In the genomic region with DNA sequence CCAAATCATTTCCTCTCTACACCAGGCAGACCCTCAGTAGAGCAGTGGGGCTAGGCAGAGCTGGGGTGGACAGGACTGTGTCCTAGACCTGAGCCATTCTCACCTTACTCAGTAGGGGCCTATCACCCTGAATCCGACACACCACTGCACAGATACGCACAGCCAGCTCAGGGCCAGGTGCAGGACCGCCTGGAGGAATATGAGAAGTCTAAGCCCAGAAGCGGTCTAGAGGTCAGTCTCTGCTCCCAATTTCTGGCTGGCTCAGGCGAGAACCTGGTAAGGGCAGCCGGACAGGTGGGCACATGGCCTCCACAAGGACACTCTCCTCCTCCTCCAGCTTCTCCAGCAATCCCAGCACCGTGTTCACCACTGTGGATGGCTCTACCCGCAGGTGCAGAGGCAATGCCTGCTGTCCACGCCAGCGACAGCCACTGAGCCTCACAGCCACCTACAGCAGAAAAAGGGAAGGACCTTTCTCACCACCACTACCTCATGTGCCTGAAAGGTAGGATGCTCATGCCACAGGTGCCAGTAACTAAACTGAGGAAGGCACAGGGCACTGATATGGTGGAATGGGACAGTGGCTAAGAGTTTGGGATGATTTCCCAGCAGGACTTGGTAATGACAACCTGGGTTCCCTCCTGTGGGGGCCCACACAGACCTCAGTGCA, we compare ENCODE assay signal across 12 mouse cellular contexts. TPM values are rescaled to one million over a fixed set of nuclear protein-coding genes. Genes with fewer than 3 reads are reported as not detected.
DNase-seq lines count a peak whose midpoint lies in the region; ATAC-seq and TF ChIP-seq lines count a peak whose summit lies in the region.
"Had no signal": no experiment of that assay in that cellular context is flagged by ENCODE, and none has a peak within 500 bp of the region (broad histone marks: within the 10 kb centered on the region; RNA-seq: fewer than 3 reads in every experiment).

No protein-coding gene starts in this region.

- DNase-seq in forebrain, postnatal 0 days, result no peak
- DNase-seq in hindbrain, postnatal 0 days (ENCODE audit: low spot score), result no peak
- DNase-seq: adrenal gland, postnatal 14 days; kidney, adult 8-10 months had no signal

- TF ChIP-seq POLR2A in myocyte (IDR thresholded peaks at IDR 0.05; ENCODE audit: insufficient read length, low read depth), result peak; percentile 6

- no peaks in the 10 kb centered on the region for H3K27me3 ChIP-seq in forebrain, postnatal 0 days (ENCODE audit: insufficient read depth, low read length)
- H3K27me3 ChIP-seq in forebrain, embryonic 15.5 days, result no peaks in the 10 kb centered on the region
- 0 out of 2 replicates have a peak, but pooled peaks cover 2% of the 10 kb centered on the region for H3K27me3 ChIP-seq in hindbrain, embryonic 13.5 days
- H3K27me3 ChIP-seq in hindbrain, postnatal 0 days (ENCODE audit: insufficient read depth, low read length), result no peaks in the 10 kb centered on the region
- no peaks in the 10 kb centered on the region for H3K27me3 ChIP-seq in neural tube, embryonic 13.5 days
- H3K27me3 ChIP-seq in neural tube, embryonic 15.5 days (replicated peaks), result no peaks in the 10 kb centered on the region
- no peaks in the 10 kb centered on the region for H3K27me3 ChIP-seq in myocyte (ENCODE audit: control insufficient read depth, insufficient read depth, insufficient read length)
- H3K27me3 ChIP-seq: stomach, embryonic 15.5 days had no signal

- 92% methylated on average over 10 of the region's 10 CpGs for WGBS in forebrain, postnatal 0 days
- 89% methylated on average over 10 of the region's 10 CpGs for WGBS in forebrain, embryonic 15.5 days
- 92% methylated on average over 10 of the region's 10 CpGs for WGBS in hindbrain, embryonic 13.5 days
- 93% methylated on average over 10 of the region's 10 CpGs for WGBS in hindbrain, postnatal 0 days
- 96% methylated on average over 10 of the region's 10 CpGs for WGBS in neural tube, embryonic 13.5 days
- 91% methylated on average over 10 of the region's 10 CpGs for WGBS in neural tube, embryonic 15.5 days

- 0 out of 2 replicates have a peak, but pooled peaks have one; percentile 3 for TF ChIP-seq CTCF in forebrain, postnatal 0 days (IDR thresholded peaks at IDR 0.05; ENCODE audit: low read depth)
- no peak for TF ChIP-seq CTCF in hindbrain, postnatal 0 days (IDR thresholded peaks at IDR 0.05; ENCODE audit: low read depth)

- H3K36me3 ChIP-seq in forebrain, postnatal 0 days (ENCODE audit: insufficient read depth), result no peaks in the 10 kb centered on the region
- no peaks in the 10 kb centered on the region for H3K36me3 ChIP-seq in forebrain, embryonic 15.5 days
- H3K36me3 ChIP-seq in hindbrain, embryonic 13.5 days, result no peaks in the 10 kb centered on the region
- no peaks in the 10 kb centered on the region for H3K36me3 ChIP-seq in hindbrain, postnatal 0 days (ENCODE audit: insufficient read depth, low read length)
- no peaks in the 10 kb centered on the region for H3K36me3 ChIP-seq in neural tube, embryonic 13.5 days
- no peaks in the 10 kb centered on the region for H3K36me3 ChIP-seq in neural tube, embryonic 15.5 days
- no peaks in the 10 kb centered on the region for H3K36me3 ChIP-seq in myocyte (ENCODE audit: control insufficient read depth, insufficient read depth)
- H3K36me3 ChIP-seq: stomach, embryonic 15.5 days had no signal

- peaks cover 7% of the 10 kb centered on the region for H3K4me1 ChIP-seq in forebrain, postnatal 0 days (ENCODE audit: insufficient read depth)
- peaks cover 20% of the 10 kb centered on the region for H3K4me1 ChIP-seq in forebrain, embryonic 15.5 days
- peaks cover 27% of the 10 kb centered on the region for H3K4me1 ChIP-seq in hindbrain, embryonic 13.5 days (replicated peaks)
- H3K4me1 ChIP-seq in hindbrain, postnatal 0 days (ENCODE audit: insufficient read depth, low read length), result peaks cover 14% of the 10 kb centered on the region
- peaks cover 26% of the 10 kb centered on the region for H3K4me1 ChIP-seq in neural tube, embryonic 13.5 days (replicated peaks)
- peaks cover 22% of the 10 kb centered on the region for H3K4me1 ChIP-seq in neural tube, embryonic 15.5 days

- H3K9ac ChIP-seq in forebrain, postnatal 0 days, result no peak overlapping the region
- no peak overlapping the region for H3K9ac ChIP-seq in forebrain, embryonic 15.5 days (replicated peaks)
- H3K9ac ChIP-seq in hindbrain, embryonic 13.5 days, result peak overlapping the region; percentile 81; the same call in 1 of the 2 replicates
- no peak overlapping the region for H3K9ac ChIP-seq in hindbrain, postnatal 0 days (replicated peaks; ENCODE audit: low read length)
- H3K9ac ChIP-seq in neural tube, embryonic 13.5 days, result 0 out of 2 replicates have a peak overlapping the region, but pooled peaks have one; percentile 17
- no peak overlapping the region for H3K9ac ChIP-seq in neural tube, embryonic 15.5 days (replicated peaks)

- no peak overlapping the region for H3K4me2 ChIP-seq in forebrain, postnatal 0 days (ENCODE audit: low read depth)
- no peak overlapping the region for H3K4me2 ChIP-seq in forebrain, embryonic 15.5 days (replicated peaks)
- H3K4me2 ChIP-seq in hindbrain, embryonic 13.5 days, result no peak overlapping the region
- H3K4me2 ChIP-seq in hindbrain, postnatal 0 days (ENCODE audit: low read depth, low read length), result no peak overlapping the region
- H3K4me2 ChIP-seq in neural tube, embryonic 13.5 days, result no peak overlapping the region
- no peak overlapping the region for H3K4me2 ChIP-seq in neural tube, embryonic 15.5 days
- peak overlapping the region; percentile 56 for H3K4me2 ChIP-seq in myocyte (ENCODE audit: low read depth)

- H3K9me3 ChIP-seq in forebrain, postnatal 0 days (ENCODE audit: low read length), result no peaks in the 10 kb centered on the region
- no peaks in the 10 kb centered on the region for H3K9me3 ChIP-seq in forebrain, embryonic 15.5 days
- no peaks in the 10 kb centered on the region for H3K9me3 ChIP-seq in hindbrain, embryonic 13.5 days
- H3K9me3 ChIP-seq in hindbrain, postnatal 0 days (ENCODE audit: low read length), result no peaks in the 10 kb centered on the region
- no peaks in the 10 kb centered on the region for H3K9me3 ChIP-seq in neural tube, embryonic 13.5 days
- H3K9me3 ChIP-seq in neural tube, embryonic 15.5 days (replicated peaks), result no peaks in the 10 kb centered on the region
- H3K9me3 ChIP-seq: stomach, embryonic 15.5 days had no signal

- H3K4me3 ChIP-seq in forebrain, postnatal 0 days (ENCODE audit: low read depth, low read length), result no peak overlapping the region
- no peak overlapping the region for H3K4me3 ChIP-seq in forebrain, embryonic 15.5 days
- H3K4me3 ChIP-seq in hindbrain, embryonic 13.5 days, result no peak overlapping the region
- H3K4me3 ChIP-seq in hindbrain, postnatal 0 days (ENCODE audit: low read length), result no peak overlapping the region
- H3K4me3 ChIP-seq in neural tube, embryonic 13.5 days, result no peak overlapping the region
- no peak overlapping the region for H3K4me3 ChIP-seq in neural tube, embryonic 15.5 days (replicated peaks)
- H3K4me3 ChIP-seq in myocyte, result no peak overlapping the region

- no peaks in the 10 kb centered on the region for H3K79me2 ChIP-seq in myocyte (ENCODE audit: control insufficient read depth, insufficient read depth)

- 0 out of 2 replicates have a peak overlapping the region, but pooled peaks have one; percentile 92 for H3K27ac ChIP-seq in forebrain, postnatal 0 days (ENCODE audit: low read depth, low read length)
- H3K27ac ChIP-seq in forebrain, embryonic 15.5 days (replicated peaks), result no peak overlapping the region
- no peak overlapping the region for H3K27ac ChIP-seq in hindbrain, embryonic 13.5 days
- H3K27ac ChIP-seq in hindbrain, postnatal 0 days, result no peak overlapping the region
- no peak overlapping the region for H3K27ac ChIP-seq in neural tube, embryonic 13.5 days (replicated peaks)
- no peak overlapping the region for H3K27ac ChIP-seq in neural tube, embryonic 15.5 days (replicated peaks)

- no peak overlapping the region for H3ac ChIP-seq in myocyte (ENCODE audit: control insufficient read depth, insufficient read length)

- no peak for ATAC-seq in forebrain, postnatal 0 days
- ATAC-seq in forebrain, embryonic 15.5 days (replicated peaks), result no peak
- ATAC-seq in hindbrain, embryonic 13.5 days (ENCODE audit: low FRiP score), result no peak
- no peak for ATAC-seq in hindbrain, postnatal 0 days
- no peak for ATAC-seq in neural tube, embryonic 13.5 days (ENCODE audit: low read depth)
- ATAC-seq in neural tube, embryonic 15.5 days (ENCODE audit: low FRiP score), result no peak
- ATAC-seq in activated CD4-positive, CD25-positive, alpha-beta regulatory T cell, adult 4 months, result no peak

RNA-seq across cellular contexts. Expression of gene Carns1, which starts 4.4 kb away (rescaled TPM):
- total RNA-seq in forebrain, postnatal 0 days (2014; rRNA removed), result 4.1 and 4.4 TPM in 2 replicates
- 3.1 and 4.7 TPM in 2 replicates for polyA plus RNA-seq in forebrain, postnatal 0 days (2015; fragmentation: Nextera tagmentation; extraction: Ambion mirVana)
- polyA plus RNA-seq in forebrain, embryonic 15.5 days (2015; fragmentation: Nextera tagmentation; extraction: Ambion mirVana), result 3.4 and 4.2 TPM in 2 replicates
- 5.1 and 5.6 TPM in 2 replicates for polyA plus RNA-seq in hindbrain, embryonic 13.5 days (2015; fragmentation: Nextera tagmentation; extraction: Ambion mirVana)
- 5.5 and 8.3 TPM in 2 replicates for total RNA-seq in hindbrain, postnatal 0 days (2014; rRNA removed)
- 7.1 and 7.5 TPM in 2 replicates for polyA plus RNA-seq in hindbrain, postnatal 0 days (2015; fragmentation: Nextera tagmentation; extraction: Ambion mirVana)
- polyA plus RNA-seq in neural tube, embryonic 13.5 days (2015; fragmentation: Nextera tagmentation; extraction: Ambion mirVana), result 5.1 and 6.6 TPM in 2 replicates
- 5.9 and 6.4 TPM in 2 replicates for polyA plus RNA-seq in neural tube, embryonic 15.5 days (2015; fragmentation: Nextera tagmentation; extraction: Ambion mirVana)
- 8.2 TPM for polyA plus RNA-seq in myocyte (2012; fragmentation: generic; extraction: Trizol)
- 1 to 10 TPM; 6.1 to 7.2 TPM for polyA plus RNA-seq in activated CD4-positive, CD25-positive, alpha-beta regulatory T cell, adult 4 months (2017; shearing (Covaris generic))
- polyA plus RNA-seq: erythroblast, embryonic 14.5 days had no signal

RNA-seq across cellular contexts. Expression of gene Rps6kb2, which starts 7.7 kb away (rescaled TPM):
- 23.5 and 33.5 TPM in 2 replicates for total RNA-seq in forebrain, postnatal 0 days (2014; rRNA removed)
- polyA plus RNA-seq in forebrain, postnatal 0 days (2015; fragmentation: Nextera tagmentation; extraction: Ambion mirVana), result 51.9 and 55.5 TPM in 2 replicates
- 54.1 and 54.6 TPM in 2 replicates for polyA plus RNA-seq in forebrain, embryonic 15.5 days (2015; fragmentation: Nextera tagmentation; extraction: Ambion mirVana)
- polyA plus RNA-seq in hindbrain, embryonic 13.5 days (2015; fragmentation: Nextera tagmentation; extraction: Ambion mirVana), result 61.6 and 64.3 TPM in 2 replicates
- 17.6 and 24.7 TPM in 2 replicates for total RNA-seq in hindbrain, postnatal 0 days (2014; rRNA removed)
- polyA plus RNA-seq in hindbrain, postnatal 0 days (2015; fragmentation: Nextera tagmentation; extraction: Ambion mirVana), result 49.6 and 56.5 TPM in 2 replicates
- polyA plus RNA-seq in neural tube, embryonic 13.5 days (2015; fragmentation: Nextera tagmentation; extraction: Ambion mirVana), result 62.7 and 63.6 TPM in 2 replicates
- 54.4 and 56.3 TPM in 2 replicates for polyA plus RNA-seq in neural tube, embryonic 15.5 days (2015; fragmentation: Nextera tagmentation; extraction: Ambion mirVana)
- 42.0 TPM for polyA plus RNA-seq in myocyte (2012; fragmentation: generic; extraction: Trizol)
- polyA plus RNA-seq in activated CD4-positive, CD25-positive, alpha-beta regulatory T cell, adult 4 months (2017; shearing (Covaris generic)), result 10 to 100 TPM; 21.9 to 25.0 TPM

RNA-seq across cellular contexts. Expression of gene Ptprcap, which starts 17.5 kb away (rescaled TPM):
- 0.77 and 1.2 TPM in 2 replicates for total RNA-seq in forebrain, postnatal 0 days (2014; rRNA removed)
- polyA plus RNA-seq in forebrain, postnatal 0 days (2015; fragmentation: Nextera tagmentation; extraction: Ambion mirVana), result 0.48 and 0.59 TPM in 2 replicates
- 0.59 and 1.1 TPM in 2 replicates for polyA plus RNA-seq in forebrain, embryonic 15.5 days (2015; fragmentation: Nextera tagmentation; extraction: Ambion mirVana)
- polyA plus RNA-seq in hindbrain, embryonic 13.5 days (2015; fragmentation: Nextera tagmentation; extraction: Ambion mirVana), result 0.47 and 0.66 TPM in 2 replicates
- total RNA-seq in hindbrain, postnatal 0 days (2014; rRNA removed), result 1.0 TPM in 1 of 2 replicates, not detected in the other
- 0.40 and 0.44 TPM in 2 replicates for polyA plus RNA-seq in hindbrain, postnatal 0 days (2015; fragmentation: Nextera tagmentation; extraction: Ambion mirVana)
- polyA plus RNA-seq in neural tube, embryonic 13.5 days (2015; fragmentation: Nextera tagmentation; extraction: Ambion mirVana), result 0.54 and 1.2 TPM in 2 replicates
- polyA plus RNA-seq in neural tube, embryonic 15.5 days (2015; fragmentation: Nextera tagmentation; extraction: Ambion mirVana), result 1.0 and 52.3 TPM in 2 replicates
- polyA plus RNA-seq in myocyte (2012; fragmentation: generic; extraction: Trizol), result 4.9 TPM
- polyA plus RNA-seq in activated CD4-positive, CD25-positive, alpha-beta regulatory T cell, adult 4 months (2017; shearing (Covaris generic)), result 1,000 to 10,000 TPM; 1,013 to 1,027 TPM

RNA-seq across cellular contexts. Expression of gene Tbc1d10c, which starts 20.2 kb away (rescaled TPM):
- 1.5 and 2.9 TPM in 2 replicates for total RNA-seq in forebrain, postnatal 0 days (2014; rRNA removed)
- 1.3 and 1.5 TPM in 2 replicates for polyA plus RNA-seq in forebrain, postnatal 0 days (2015; fragmentation: Nextera tagmentation; extraction: Ambion mirVana)
- 0.70 and 0.86 TPM in 2 replicates for polyA plus RNA-seq in forebrain, embryonic 15.5 days (2015; fragmentation: Nextera tagmentation; extraction: Ambion mirVana)
- polyA plus RNA-seq in hindbrain, embryonic 13.5 days (2015; fragmentation: Nextera tagmentation; extraction: Ambion mirVana), result 0.88 and 1.1 TPM in 2 replicates
- total RNA-seq in hindbrain, postnatal 0 days (2014; rRNA removed), result 2.7 and 3.8 TPM in 2 replicates
- polyA plus RNA-seq in hindbrain, postnatal 0 days (2015; fragmentation: Nextera tagmentation; extraction: Ambion mirVana), result 0.95 and 1.4 TPM in 2 replicates
- 0.80 and 0.88 TPM in 2 replicates for polyA plus RNA-seq in neural tube, embryonic 13.5 days (2015; fragmentation: Nextera tagmentation; extraction: Ambion mirVana)
- polyA plus RNA-seq in neural tube, embryonic 15.5 days (2015; fragmentation: Nextera tagmentation; extraction: Ambion mirVana), result 0.74 and 20.7 TPM in 2 replicates
- polyA plus RNA-seq in myocyte (2012; fragmentation: generic; extraction: Trizol), result 0.67 TPM
- 100 to 1,000 TPM; 548 to 733 TPM for polyA plus RNA-seq in activated CD4-positive, CD25-positive, alpha-beta regulatory T cell, adult 4 months (2017; shearing (Covaris generic))

RNA-seq across cellular contexts. Expression of gene Ppp1ca, which starts 21.0 kb away (rescaled TPM):
- total RNA-seq in forebrain, postnatal 0 days (2014; rRNA removed), result 480 and 509 TPM in 2 replicates
- 551 and 589 TPM in 2 replicates for polyA plus RNA-seq in forebrain, postnatal 0 days (2015; fragmentation: Nextera tagmentation; extraction: Ambion mirVana)
- 560 and 578 TPM in 2 replicates for polyA plus RNA-seq in forebrain, embryonic 15.5 days (2015; fragmentation: Nextera tagmentation; extraction: Ambion mirVana)
- 609 and 611 TPM in 2 replicates for polyA plus RNA-seq in hindbrain, embryonic 13.5 days (2015; fragmentation: Nextera tagmentation; extraction: Ambion mirVana)
- 502 and 597 TPM in 2 replicates for total RNA-seq in hindbrain, postnatal 0 days (2014; rRNA removed)
- 564 and 571 TPM in 2 replicates for polyA plus RNA-seq in hindbrain, postnatal 0 days (2015; fragmentation: Nextera tagmentation; extraction: Ambion mirVana)
- 683 and 709 TPM in 2 replicates for polyA plus RNA-seq in neural tube, embryonic 13.5 days (2015; fragmentation: Nextera tagmentation; extraction: Ambion mirVana)
- polyA plus RNA-seq in neural tube, embryonic 15.5 days (2015; fragmentation: Nextera tagmentation; extraction: Ambion mirVana), result 589 and 681 TPM in 2 replicates
- polyA plus RNA-seq in myocyte (2012; fragmentation: generic; extraction: Trizol), result 702 TPM
- 1,000 to 10,000 TPM in 1 of 2 experiments, 100 to 1,000 TPM in 1; 945 to 1,075 TPM for polyA plus RNA-seq in activated CD4-positive, CD25-positive, alpha-beta regulatory T cell, adult 4 months (2017; shearing (Covaris generic))

Comparison
In these comparisons a context has a peak if more than half of its experiments do, and no peak if none do; other contexts are left out.
1. H3K9ac ChIP-seq: peak in hindbrain, embryonic 13.5 days (single experiment) and neural tube, embryonic 13.5 days (single experiment); none in forebrain, postnatal 0 days (single experiment), forebrain, embryonic 15.5 days (single experiment), hindbrain, postnatal 0 days (single experiment) and neural tube, embryonic 15.5 days (single experiment).
2. RNA of gene Ptprcap, which starts 17.5 kb away (polyA plus RNA-seq): 1,013 to 1,027 TPM in activated CD4-positive, CD25-positive, alpha-beta regulatory T cell, adult 4 months; 4.9 TPM in myocyte (single experiment), 0.59 to 1.1 TPM in forebrain, embryonic 15.5 days, 1.0 to 52.3 TPM in neural tube, embryonic 15.5 days, 0.47 to 0.66 TPM in hindbrain, embryonic 13.5 days, 0.54 to 1.2 TPM in neural tube, embryonic 13.5 days, 0.48 to 0.59 TPM in forebrain, postnatal 0 days and 0.40 to 0.44 TPM in hindbrain, postnatal 0 days; every median in the first group is over 10 times any median in the second.